Mouse (Mus musculus): ENCODE measurements around the gene Sept9.

GRCm38 (mm10) chr11:117154088-117154815 is 45.2 kb upstream of the Sept9 start:
- no peak for TF ChIP-seq CTCF (IDR thresholded peaks at IDR 0.05; ENCODE audit: insufficient read depth, low read depth, low read length)
- no peak for TF ChIP-seq POLR2A (IDR thresholded peaks at IDR 0.05; ENCODE audit: insufficient read depth, low read depth, low read length)
